Mouse (Mus musculus) MEL (cell line): ENCODE results near the gene Lap3.

ENCODE experiments used
- CHD2 ChIP-seq: IDR thresholded peaks from 2 replicates; pipeline ENCODE4 v1.6.1; 2011; ENCODE audit warnings: low read length, improper control_type of control experiment
- CTCF ChIP-seq, 3 experiments: IDR thresholded peaks in 2 of 3; conservative IDR thresholded peaks in 1 of 3; 2 replicates each; pipeline ENCODE4 v1.5.1; 2011 to 2012; ENCODE audit warnings: low read length in 3 of 3, low read depth in 2 of 3, mild to moderate bottlenecking in 2 of 3, improper control_type of control experiment in 1 of 3, inconsistent platforms in 1 of 3, mixed read lengths in 1 of 3, moderate library complexity in 1 of 3; ENCODE audit not compliant: control insufficient read depth in 1 of 3, insufficient read depth in 1 of 3, poor library complexity in 1 of 3, severe bottlenecking in 1 of 3
- ELF1 ChIP-seq: IDR thresholded peaks from 2 replicates; pipeline ENCODE4 v1.6.1; 2014; ENCODE audit warnings: low read depth, mild to moderate bottlenecking, inconsistent platforms, low read length, improper control_type of control experiment, moderate library complexity
- EP300 ChIP-seq, 2 experiments: IDR thresholded peaks; 2 replicates each; pipeline ENCODE4 v1.6.1; 2011; ENCODE audit warnings: improper control_type of control experiment in 2 of 2, low read length in 2 of 2, low read depth in 1 of 2, mild to moderate bottlenecking in 1 of 2
- MAZ ChIP-seq: IDR thresholded peaks from 2 replicates; pipeline ENCODE4 v1.6.1; 2012; ENCODE audit warnings: low read depth, mild to moderate bottlenecking, inconsistent platforms, low read length, improper control_type of control experiment
- MYC ChIP-seq: IDR thresholded peaks from 2 replicates; pipeline ENCODE4 v1.6.1; 2011; ENCODE audit warnings: low read depth, mild to moderate bottlenecking, low read length, improper control_type of control experiment, moderate library complexity
- POLR2A ChIP-seq, 2 experiments: IDR thresholded peaks; 2 replicates each; pipeline ENCODE4 v1.6.1; 2011 to 2012; ENCODE audit warnings: low read length in 2 of 2, mild to moderate bottlenecking in 2 of 2, control low read depth in 1 of 2, improper control_type of control experiment in 1 of 2, low read depth in 1 of 2, moderate library complexity in 1 of 2; ENCODE audit not compliant: control insufficient read depth in 1 of 2, insufficient read depth in 1 of 2, poor library complexity in 1 of 2
- TCF12 ChIP-seq: IDR thresholded peaks from 2 replicates; pipeline ENCODE4 v1.6.1; 2014; ENCODE audit warnings: low read depth, mild to moderate bottlenecking, inconsistent platforms, low read length, improper control_type of control experiment, moderate library complexity
- ZC3H11A ChIP-seq: IDR thresholded peaks from 2 replicates; pipeline ENCODE4 v1.6.1; 2012; ENCODE audit warnings: low read depth, mild to moderate bottlenecking, inconsistent platforms, low read length, improper control_type of control experiment

GRCm38 (mm10) chr5:45449206-45449605 lies 44.0 kb upstream of the Lap3 start:
- TF ChIP-seq MYC = no peak; the same call in 1 of the 2 replicates
- no peak for TF ChIP-seq ELF1
- no peak for TF ChIP-seq POLR2A (IDR thresholded peaks at IDR 0.05; ENCODE audit: control insufficient read depth in 1 of 2, insufficient read depth in 1 of 2, low read depth in 1 of 2, low read length in 2 of 2, poor library complexity in 1 of 2)
- TF ChIP-seq MAZ = no peak
- TF ChIP-seq CTCF (IDR thresholded peaks at IDR 0.05 in 2 of 3, conservative IDR thresholded peaks at IDR 0.05 in 1 of 3; ENCODE audit: control insufficient read depth in 1 of 3, insufficient read depth in 1 of 3, low read depth in 2 of 3, low read length in 3 of 3, poor library complexity in 1 of 3, severe bottlenecking in 1 of 3) = no peak
- 0 out of 2 replicates have a peak, but pooled peaks have one; percentile 7 for TF ChIP-seq TCF12
- no peak for TF ChIP-seq CHD2
- no peak for TF ChIP-seq EP300 (IDR thresholded peaks at IDR 0.05; ENCODE audit: low read depth in 1 of 2, low read length in 2 of 2)
- TF ChIP-seq ZC3H11A = no peak
